Mouse (Mus musculus): Measurements from ENCODE around the gene Flnb.

DNA sequence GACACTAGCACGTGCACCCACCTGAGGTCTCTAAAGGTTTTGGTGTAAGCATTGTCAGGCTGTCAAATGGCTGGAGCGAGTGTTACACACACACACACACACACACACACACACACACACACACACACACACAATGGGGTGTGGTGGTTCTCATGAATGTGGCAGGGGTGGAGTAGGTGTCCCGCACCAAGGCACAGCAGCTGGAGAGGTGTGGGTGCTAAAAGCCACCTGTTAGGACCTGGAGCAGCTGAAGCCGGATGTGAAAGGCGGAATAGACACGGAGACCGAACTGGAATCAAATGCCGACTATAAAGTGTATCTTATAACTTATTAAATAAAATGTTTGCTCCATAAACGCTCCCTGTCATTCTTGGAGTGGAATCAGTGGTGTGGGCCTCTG, 133.5 kb downstream of the Flnb start:
- TF ChIP-seq POLR2A (IDR thresholded peaks at IDR 0.05; ENCODE audit: borderline replicate concordance, extremely low read depth, insufficient read depth, insufficient read length, poor library complexity, severe bottlenecking) (no peak), CTCF (IDR thresholded peaks at IDR 0.05; ENCODE audit: borderline replicate concordance, extremely low read depth, insufficient read depth, insufficient read length) (no peak)
